Comparison of ENCODE assay signal across 11 mouse cellular contexts in genomic region chr2:48481209-48481742, GRCm38 (mm10).
A peak's percentile ranks its signal among the peaks of the same experiment; 100 is the strongest.
DNase-seq lines count a peak whose midpoint lies in the region; ATAC-seq and TF ChIP-seq lines count a peak whose summit lies in the region.
"Had no signal": no experiment of that assay in that cellular context is flagged by ENCODE, and none has a peak within 500 bp of the region (broad histone marks: within the 10 kb centered on the region; RNA-seq: fewer than 3 reads in every experiment).

No protein-coding gene starts in this region.

- no peak overlapping the region for H3K9ac ChIP-seq in hindbrain, postnatal 0 days (replicated peaks; ENCODE audit: low read length)
- no peak overlapping the region for H3K9ac ChIP-seq in stomach, postnatal 0 days (ENCODE audit: low read length)
- H3K9ac ChIP-seq: heart, embryonic 15.5 days; lung, embryonic 14.5 days had no signal

- WGBS in hindbrain, postnatal 0 days = 21% methylated on average over 12 of the region's 12 CpGs
- 76% methylated on average over 12 of the region's 12 CpGs for WGBS in stomach, postnatal 0 days

- 0 out of 2 replicates have a peak, but pooled peaks cover 2% of the 10 kb centered on the region for H3K4me1 ChIP-seq in embryonic fibroblast, embryonic 13.5 days (ENCODE audit: control insufficient read depth, insufficient read depth, low read length)
- no peaks in the 10 kb centered on the region for H3K4me1 ChIP-seq in hindbrain, postnatal 0 days (ENCODE audit: insufficient read depth, low read length)
- H3K4me1 ChIP-seq in stomach, postnatal 0 days (replicated peaks; ENCODE audit: control insufficient read depth, insufficient read depth) = no peaks in the 10 kb centered on the region
- H3K4me1 ChIP-seq: heart, embryonic 15.5 days had no signal

- TF ChIP-seq POLR2A in embryonic fibroblast, embryonic 13.5 days (IDR thresholded peaks at IDR 0.05; ENCODE audit: low read depth, low read length) = no peak

- H3K4me2 ChIP-seq in hindbrain, postnatal 0 days (ENCODE audit: low read depth, low read length) = no peak overlapping the region
- no peak overlapping the region for H3K4me2 ChIP-seq in stomach, postnatal 0 days (replicated peaks; ENCODE audit: low read depth)
- H3K4me2 ChIP-seq: heart, embryonic 15.5 days; lung, embryonic 14.5 days had no signal

- TF ChIP-seq EP300 in stomach, postnatal 0 days (optimal IDR thresholded peaks at IDR 0.05) = no peak

- no peak for TF ChIP-seq CTCF in embryonic fibroblast, embryonic 13.5 days (IDR thresholded peaks at IDR 0.05; ENCODE audit: borderline replicate concordance, insufficient read depth, low read length)
- TF ChIP-seq CTCF in hindbrain, postnatal 0 days (IDR thresholded peaks at IDR 0.05; ENCODE audit: low read depth) = no peak
- no peak for TF ChIP-seq CTCF in stomach, postnatal 0 days (IDR thresholded peaks at IDR 0.05; ENCODE audit: low read depth)

- no peaks in the 10 kb centered on the region for H3K27me3 ChIP-seq in hindbrain, postnatal 0 days (ENCODE audit: insufficient read depth, low read length)
- no peaks in the 10 kb centered on the region for H3K27me3 ChIP-seq in stomach, postnatal 0 days (ENCODE audit: control insufficient read depth, insufficient read depth, low read length)
- H3K27me3 ChIP-seq: heart, embryonic 15.5 days had no signal

- no peaks in the 10 kb centered on the region for H3K36me3 ChIP-seq in hindbrain, postnatal 0 days (ENCODE audit: insufficient read depth, low read length)
- no peaks in the 10 kb centered on the region for H3K36me3 ChIP-seq in stomach, postnatal 0 days (ENCODE audit: control insufficient read depth, insufficient read depth, low read length)
- H3K36me3 ChIP-seq: heart, embryonic 15.5 days had no signal

- peak overlapping the region; percentile 67 for H3K27ac ChIP-seq in embryonic fibroblast, embryonic 13.5 days (ENCODE audit: insufficient read depth, low read length)
- H3K27ac ChIP-seq in hindbrain, postnatal 0 days = 0 out of 2 replicates have a peak overlapping the region, but pooled peaks have one; percentile 15
- H3K27ac ChIP-seq in stomach, postnatal 0 days (replicated peaks) = no peak overlapping the region
- H3K27ac ChIP-seq: heart, embryonic 15.5 days had no signal

- peak; percentile 72 for ATAC-seq in hindbrain, postnatal 0 days
- no peak for ATAC-seq in stomach, postnatal 0 days (ENCODE audit: low FRiP score, low TSS enrichment)

- H3K9me3 ChIP-seq in hindbrain, postnatal 0 days (ENCODE audit: low read length) = no peaks in the 10 kb centered on the region
- no peaks in the 10 kb centered on the region for H3K9me3 ChIP-seq in stomach, postnatal 0 days (ENCODE audit: control insufficient read depth, low read length)
- H3K9me3 ChIP-seq: heart, embryonic 15.5 days had no signal

- H3K4me3 ChIP-seq in embryonic fibroblast, embryonic 13.5 days (ENCODE audit: insufficient read depth, low read length) = no peak overlapping the region
- no peak overlapping the region for H3K4me3 ChIP-seq in hindbrain, postnatal 0 days (ENCODE audit: low read length)
- no peak overlapping the region for H3K4me3 ChIP-seq in stomach, postnatal 0 days (ENCODE audit: low read depth, low read length)
- H3K4me3 ChIP-seq: heart, embryonic 15.5 days had no signal

- DNase-seq in cerebellum, postnatal 10 days = peak; percentile 7 to 9
- DNase-seq in cerebellum, postnatal 36 days = no peak
- peak; percentile 71 for DNase-seq in hindbrain, postnatal 0 days (ENCODE audit: low spot score)
- DNase-seq in neural tube, embryonic 10.5 days (ENCODE audit: extremely low spot score, low spot score) = peak; percentile 57
- no peak for DNase-seq in urinary bladder, adult 2 months (ENCODE audit: low spot score)
- no peak for DNase-seq in stomach, postnatal 0 days (ENCODE audit: low spot score)
- no peak for DNase-seq in thymus, adult 18-20 months
- DNase-seq: layer of hippocampus, adult 9-11 months had no signal

Comparison
In these comparisons a context has a peak if more than half of its experiments do, and no peak if none do; other contexts are left out.
1. DNase-seq: peak in cerebellum, postnatal 10 days (2 of 2), hindbrain, postnatal 0 days (single experiment) and neural tube, embryonic 10.5 days (single experiment); none in cerebellum, postnatal 36 days (0 of 2), urinary bladder, adult 2 months (single experiment), stomach, postnatal 0 days (single experiment) and thymus, adult 18-20 months (0 of 2).